Mouse (Mus musculus) mature B cell (primary cell): ENCODE measurements around the gene Mfsd6.
"Not testable (repeated sequence)": the region's sequence is repeated elsewhere in the genome, so short reads cannot be mapped to it uniquely, and the experiment has no call there.

Source experiments
- in situ Hi-C: fragments of 300-500 bp; cut with MboI; formaldehyde crosslinking; loops from 2 replicates; pipeline ENCODE4 v1.14.3; 2019

Mfsd6 gene

GRCm38 (mm10) chr1:52708745-52709144 lies 18.5 kb downstream of the Mfsd6 start:
- in situ Hi-C loops, result no loop called here

GRCm38 (mm10) chr1:52707030-52707429 lies 20.2 kb downstream of the Mfsd6 start:
- in situ Hi-C loops, result no loop called here

- in situ Hi-C loops, result no loop called here
Observed at GRCm38 (mm10) chr1:52702738-52703491, 24.3 kb downstream of the Mfsd6 start.

- in situ Hi-C loops, result no loop called here
Observed at GRCm38 (mm10) chr1:52701941-52702340, 25.3 kb downstream of the Mfsd6 start.

GRCm38 (mm10) chr1:52694456-52694855 lies 32.8 kb downstream of the Mfsd6 start:
- in situ Hi-C loops, result not testable (repeated sequence)

- in situ Hi-C loops, result no loop called here
Observed at GRCm38 (mm10) chr1:52687636-52688035, 39.6 kb downstream of the Mfsd6 start.

GRCm38 (mm10) chr1:52683550-52683949 lies 43.7 kb downstream of the Mfsd6 start:
- in situ Hi-C loops, result no loop called here

GRCm38 (mm10) chr1:52676621-52677020 lies 50.6 kb downstream of the Mfsd6 start:
- in situ Hi-C loops, result no loop called here

GRCm38 (mm10) chr1:52675561-52676551 lies 51.4 kb downstream of the Mfsd6 start:
- in situ Hi-C loops, result no loop called here

GRCm38 (mm10) chr1:52669931-52670330 lies 57.3 kb downstream of the Mfsd6 start:
- in situ Hi-C loops, result no loop called here

- in situ Hi-C loops, result no loop called here
Observed at GRCm38 (mm10) chr1:52668743-52669323, 58.4 kb downstream of the Mfsd6 start.

GRCm38 (mm10) chr1:52663228-52663627 lies 64.0 kb downstream of the Mfsd6 start:
- in situ Hi-C loops, result no loop called here

- in situ Hi-C loops, result no loop called here
Observed at GRCm38 (mm10) chr1:52660765-52661164, 66.5 kb downstream of the Mfsd6 start.

GRCm38 (mm10) chr1:52660278-52660677 lies 67.0 kb downstream of the Mfsd6 start:
- in situ Hi-C loops, result no loop called here

- in situ Hi-C loops, result no loop called here
Observed at GRCm38 (mm10) chr1:52658160-52658559, 69.1 kb downstream of the Mfsd6 start.

GRCm38 (mm10) chr1:52655153-52655552 lies 72.1 kb downstream of the Mfsd6 start:
- in situ Hi-C loops, result no loop called here

GRCm38 (mm10) chr1:52653366-52653765 lies 73.9 kb downstream of the Mfsd6 start:
- in situ Hi-C loops, result no loop called here

- in situ Hi-C loops, result no loop called here
Observed at GRCm38 (mm10) chr1:52652601-52653253, 74.5 kb downstream of the Mfsd6 start.

GRCm38 (mm10) chr1:52650066-52650465 lies 77.2 kb downstream of the Mfsd6 start:
- in situ Hi-C loops, result no loop called here

GRCm38 (mm10) chr1:52648153-52649027 lies 78.9 kb downstream of the Mfsd6 start:
- in situ Hi-C loops, result loop anchor here (10.0 to 25.0 kb wide), 2 partner anchors 106 to 189 kb away; partner anchors contain the start of gene Hibch

GRCm38 (mm10) chr1:52640736-52641135 lies 86.5 kb downstream of the Mfsd6 start:
- in situ Hi-C loops, result loop anchor here (10.0 to 25.0 kb wide), 2 partner anchors 114 to 197 kb away; partner anchors contain the start of gene Hibch
